Mouse (Mus musculus): ENCODE data around the gene Cxcr5. TPM values are rescaled to one million over a fixed set of nuclear protein-coding genes. Genes with fewer than 3 reads are reported as not detected.

Cxcr5 gene
- polyA plus RNA-seq, 1 experiment from 2014 or later: 0.17 TPM

DNA sequence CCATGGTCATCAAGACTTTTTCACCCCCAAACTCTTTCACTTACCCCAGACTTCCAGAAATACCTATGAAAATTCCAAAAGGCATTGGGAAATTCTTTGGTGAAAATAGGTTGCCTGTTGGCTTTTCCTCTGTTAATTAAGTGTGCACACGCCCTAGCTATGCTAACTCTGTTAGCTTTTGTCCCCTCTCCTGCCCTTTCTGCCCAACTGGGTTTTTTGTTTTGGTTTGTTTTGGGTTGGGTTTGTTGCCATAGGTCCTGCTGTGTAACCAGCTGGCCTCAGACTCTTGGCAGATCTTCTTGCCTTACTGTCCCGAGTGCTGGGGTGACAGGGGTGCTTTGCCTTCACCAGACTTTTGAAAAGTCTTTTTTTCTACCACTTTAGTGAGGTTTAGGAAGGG, 29.3 kb upstream of the Cxcr5 start:
- Histone ChIP-seq H3K4me2 (replicated peaks; ENCODE audit: low read depth, low read length) (no peak overlapping the region), H3K36me3 (ENCODE audit: insufficient read depth, low read length) (no peaks in the 10 kb centered on the region), H3K27ac (ENCODE audit: low read length) (no peak overlapping the region), H3K4me1 (ENCODE audit: insufficient read depth, low read depth, low read length) (no peaks in the 10 kb centered on the region), H3K9me3 (ENCODE audit: low read length) (no peaks in the 10 kb centered on the region), H3K27me3 (replicated peaks; ENCODE audit: insufficient read depth, low read length) (no peaks in the 10 kb centered on the region), H3K4me3 (ENCODE audit: low read depth, low read length) (no peak overlapping the region), H3K9ac (replicated peaks; ENCODE audit: low read depth) (no peak overlapping the region)
- DNase-seq (ENCODE audit: low spot score) (peak; percentile 21), ATAC-seq (no peak; the same call in 1 of the 2 replicates)
- WGBS: 18% methylated on average over 2 of the region's 2 CpGs
- TF ChIP-seq CTCF (IDR thresholded peaks at IDR 0.05) (no peak), EP300 (IDR thresholded peaks at IDR 0.05) (no peak)

DNA sequence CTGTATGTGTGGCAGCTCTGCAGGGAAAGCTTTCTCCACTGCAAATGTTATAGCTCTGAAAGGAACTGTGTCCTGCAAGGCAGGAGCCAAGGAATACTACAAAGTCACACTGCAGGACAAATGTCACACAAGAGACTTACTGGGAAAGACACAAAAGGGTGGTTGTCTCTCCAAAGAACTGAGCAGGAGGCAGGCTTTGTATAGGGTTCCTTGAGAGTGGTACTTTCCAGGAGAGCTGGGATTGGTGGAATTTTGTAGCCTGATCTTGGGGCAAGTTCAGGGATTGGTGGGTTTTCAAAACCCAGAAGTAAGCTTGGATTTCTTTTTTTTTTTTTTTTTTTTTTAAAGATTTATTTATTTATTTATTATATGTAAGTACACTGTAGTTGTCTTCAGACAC, 27.4 kb upstream of the Cxcr5 start:
- DNase-seq (ENCODE audit: low spot score) (no peak), ATAC-seq (no peak)
- TF ChIP-seq CTCF (IDR thresholded peaks at IDR 0.05) (no peak), EP300 (IDR thresholded peaks at IDR 0.05) (no peak)
- H3K4me3 ChIP-seq (ENCODE audit: low read depth, low read length): no peak overlapping the region
- no peaks in the 10 kb centered on the region for H3K27me3 ChIP-seq (replicated peaks; ENCODE audit: insufficient read depth, low read length)
- H3K4me2 ChIP-seq (replicated peaks; ENCODE audit: low read depth, low read length): no peak overlapping the region
- H3K36me3 ChIP-seq (ENCODE audit: insufficient read depth, low read length): no peaks in the 10 kb centered on the region
- no peaks in the 10 kb centered on the region for H3K4me1 ChIP-seq (ENCODE audit: insufficient read depth, low read depth, low read length)
- H3K9me3 ChIP-seq (ENCODE audit: low read length): no peaks in the 10 kb centered on the region
- no peak overlapping the region for H3K27ac ChIP-seq (ENCODE audit: low read length)
- H3K9ac ChIP-seq (replicated peaks; ENCODE audit: low read depth): no peak overlapping the region

DNA sequence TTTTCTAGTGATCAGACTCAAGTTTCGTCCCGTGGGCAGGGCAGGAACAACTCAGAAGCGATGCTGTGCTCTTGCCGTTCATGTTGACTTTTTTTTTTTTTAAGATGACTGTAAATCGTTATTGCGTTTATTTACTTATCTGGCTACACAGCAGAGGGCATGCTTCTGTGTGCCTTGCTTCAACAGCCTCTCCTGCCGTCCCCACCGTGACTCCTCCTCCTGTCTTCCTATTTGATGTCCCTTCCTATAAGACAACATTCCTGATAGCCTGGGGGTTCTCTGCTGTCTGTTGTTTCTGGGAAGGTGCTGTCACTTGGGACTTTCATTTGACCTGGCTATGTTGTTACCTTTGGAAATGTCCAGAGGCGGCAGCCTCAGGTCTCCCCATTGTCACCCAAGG, 26.9 kb upstream of the Cxcr5 start:
- Histone ChIP-seq H3K27ac (ENCODE audit: low read length) (no peak overlapping the region), H3K9ac (replicated peaks; ENCODE audit: low read depth) (no peak overlapping the region), H3K4me2 (replicated peaks; ENCODE audit: low read depth, low read length) (no peak overlapping the region), H3K36me3 (ENCODE audit: insufficient read depth, low read length) (no peaks in the 10 kb centered on the region), H3K27me3 (replicated peaks; ENCODE audit: insufficient read depth, low read length) (no peaks in the 10 kb centered on the region), H3K4me1 (ENCODE audit: insufficient read depth, low read depth, low read length) (no peaks in the 10 kb centered on the region), H3K4me3 (ENCODE audit: low read depth, low read length) (no peak overlapping the region), H3K9me3 (ENCODE audit: low read length) (no peaks in the 10 kb centered on the region)
- WGBS: 34% methylated on average over 9 of the region's 9 CpGs
- no peak for ATAC-seq
- no peak for DNase-seq (ENCODE audit: low spot score)
- no peak for TF ChIP-seq CTCF (IDR thresholded peaks at IDR 0.05)
- no peak for TF ChIP-seq EP300 (IDR thresholded peaks at IDR 0.05)

DNA sequence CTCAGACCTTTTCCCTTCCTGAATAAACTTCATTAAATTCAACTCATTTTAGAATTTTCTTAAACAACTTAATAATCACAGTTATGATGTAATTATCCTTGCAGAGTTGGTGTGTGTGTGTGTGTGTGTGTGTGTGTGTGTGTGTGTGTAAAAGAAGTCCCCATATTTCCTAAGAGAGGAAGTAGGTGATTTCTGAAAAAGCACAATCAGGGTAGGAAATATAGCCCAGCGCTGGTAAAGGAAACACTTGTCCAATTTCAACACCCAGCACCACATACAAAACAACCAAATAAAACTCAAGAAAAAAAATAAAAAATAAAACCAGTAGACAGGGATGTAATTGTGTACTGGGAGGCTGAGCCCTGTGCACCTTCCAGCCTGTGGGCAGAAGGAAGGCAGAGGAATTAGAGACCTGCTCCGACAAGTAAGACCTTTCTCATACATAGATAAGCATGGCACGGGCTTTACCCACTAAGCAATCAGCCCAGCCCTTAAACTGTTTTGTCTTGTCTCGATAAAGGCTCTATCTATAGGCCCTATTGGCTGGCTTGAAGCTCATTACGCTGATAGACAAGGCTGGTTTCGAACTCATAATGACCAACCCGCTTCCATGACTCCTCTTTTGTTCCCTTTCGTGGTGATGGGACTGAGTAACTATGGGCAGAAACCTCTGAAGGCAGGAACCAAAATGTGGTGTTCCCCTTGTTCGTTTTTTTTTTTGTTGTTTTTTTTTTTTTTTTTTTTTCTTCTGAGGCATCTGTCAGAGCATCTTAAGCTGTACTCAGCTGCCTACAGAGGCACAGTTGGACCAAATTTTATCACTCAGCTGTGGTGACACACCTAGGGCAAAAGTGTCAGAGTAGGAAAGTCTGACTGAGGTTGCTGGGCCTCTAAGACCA, 25.8 kb upstream of the Cxcr5 start:
- ATAC-seq (no peak), DNase-seq (ENCODE audit: low spot score) (no peak)
- Histone ChIP-seq H3K27me3 (replicated peaks; ENCODE audit: insufficient read depth, low read length) (no peaks in the 10 kb centered on the region), H3K4me3 (ENCODE audit: low read depth, low read length) (no peak overlapping the region), H3K4me2 (replicated peaks; ENCODE audit: low read depth, low read length) (no peak overlapping the region), H3K36me3 (ENCODE audit: insufficient read depth, low read length) (no peaks in the 10 kb centered on the region), H3K4me1 (ENCODE audit: insufficient read depth, low read depth, low read length) (no peaks in the 10 kb centered on the region), H3K27ac (ENCODE audit: low read length) (no peak overlapping the region), H3K9me3 (ENCODE audit: low read length) (no peaks in the 10 kb centered on the region), H3K9ac (replicated peaks; ENCODE audit: low read depth) (no peak overlapping the region)
- WGBS: 77% methylated on average over 9 of the region's 9 CpGs
- no peak for TF ChIP-seq EP300 (IDR thresholded peaks at IDR 0.05)
- TF ChIP-seq CTCF (IDR thresholded peaks at IDR 0.05): no peak

DNA sequence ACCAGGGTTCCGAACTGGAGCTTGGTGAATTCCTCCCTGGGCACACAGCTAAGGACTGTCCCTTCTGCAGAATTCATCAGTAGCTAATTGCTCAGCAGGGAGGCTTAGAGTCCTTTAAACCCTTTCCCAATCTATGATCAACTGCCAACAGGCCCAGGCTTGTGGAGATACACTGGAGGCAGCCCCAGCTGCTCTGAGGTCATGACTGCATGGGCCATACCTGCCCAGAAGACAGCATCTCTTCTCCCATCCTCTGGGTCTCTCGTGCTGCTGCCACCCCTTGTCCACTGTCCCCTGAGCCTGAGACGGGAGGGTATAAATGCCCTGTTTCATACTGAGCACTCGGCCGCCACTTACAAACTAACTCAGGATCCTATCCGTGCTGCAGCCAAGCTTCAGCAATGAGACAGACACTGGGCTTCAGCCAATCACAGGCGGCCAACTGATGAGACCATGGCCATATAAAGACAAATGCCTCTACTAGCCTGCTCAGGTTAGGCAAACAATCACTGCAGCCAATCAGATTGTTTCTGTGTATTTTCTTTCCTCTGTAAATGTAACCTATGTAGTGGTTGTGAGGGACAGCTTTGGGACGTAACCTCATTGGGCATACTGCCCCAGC, 25.1 kb upstream of the Cxcr5 start:
- Histone ChIP-seq H3K4me2 (replicated peaks; ENCODE audit: low read depth, low read length) (no peak overlapping the region), H3K9ac (replicated peaks; ENCODE audit: low read depth) (no peak overlapping the region), H3K4me1 (ENCODE audit: insufficient read depth, low read depth, low read length) (no peaks in the 10 kb centered on the region), H3K27me3 (replicated peaks; ENCODE audit: insufficient read depth, low read length) (no peaks in the 10 kb centered on the region), H3K36me3 (ENCODE audit: insufficient read depth, low read length) (no peaks in the 10 kb centered on the region), H3K27ac (ENCODE audit: low read length) (no peak overlapping the region), H3K4me3 (ENCODE audit: low read depth, low read length) (no peak overlapping the region), H3K9me3 (ENCODE audit: low read length) (no peaks in the 10 kb centered on the region)
- DNase-seq (ENCODE audit: low spot score) (no peak), ATAC-seq (0 out of 2 replicates have a peak, but pooled peaks have one; percentile 17)
- WGBS: 61% methylated on average over 8 of the region's 8 CpGs
- no peak for TF ChIP-seq CTCF (IDR thresholded peaks at IDR 0.05)
- TF ChIP-seq EP300 (IDR thresholded peaks at IDR 0.05): no peak

DNA sequence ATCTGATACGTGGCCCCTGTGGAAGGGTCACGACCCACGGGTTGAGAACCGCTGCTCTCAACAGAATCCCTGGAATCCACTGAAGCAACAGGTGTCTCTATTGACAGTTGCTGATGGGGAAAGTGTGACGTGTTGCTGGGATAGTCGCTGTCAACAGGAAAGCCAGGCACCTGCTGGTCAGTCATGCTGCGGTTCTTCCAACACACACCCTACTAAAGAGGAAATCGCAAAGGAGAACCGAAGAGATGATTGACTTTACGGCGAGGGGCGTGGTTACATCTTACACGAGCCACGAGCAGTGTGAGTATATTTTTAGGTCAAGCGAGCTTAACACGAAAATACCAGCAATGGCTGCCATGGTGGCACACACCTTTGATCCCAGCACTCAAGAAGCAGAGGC, 20.7 kb upstream of the Cxcr5 start:
- Histone ChIP-seq H3K4me2 (replicated peaks; ENCODE audit: low read depth, low read length) (no peak overlapping the region), H3K27ac (ENCODE audit: low read length) (no peak overlapping the region), H3K4me3 (ENCODE audit: low read depth, low read length) (no peak overlapping the region), H3K27me3 (replicated peaks; ENCODE audit: insufficient read depth, low read length) (no peaks in the 10 kb centered on the region), H3K4me1 (ENCODE audit: insufficient read depth, low read depth, low read length) (no peaks in the 10 kb centered on the region), H3K9me3 (ENCODE audit: low read length) (no peaks in the 10 kb centered on the region), H3K36me3 (ENCODE audit: insufficient read depth, low read length) (no peaks in the 10 kb centered on the region), H3K9ac (replicated peaks; ENCODE audit: low read depth) (no peak overlapping the region)
- TF ChIP-seq CTCF (IDR thresholded peaks at IDR 0.05) (no peak), EP300 (IDR thresholded peaks at IDR 0.05) (no peak)
- ATAC-seq (no peak), DNase-seq (ENCODE audit: low spot score) (peak; percentile 34)
- 77% methylated on average over 16 of the region's 16 CpGs for WGBS

All from lung, postnatal 0 days (tissue).